In genomic region chr5:72183929-72184328, GRCm38 (mm10) we compare ENCODE assay signal across 10 mouse cellular contexts. TPM values are rescaled to one million over a fixed set of nuclear protein-coding genes. Genes with fewer than 3 reads are reported as not detected.
DNase-seq lines count a peak whose midpoint lies in the region; ATAC-seq and TF ChIP-seq lines count a peak whose summit lies in the region.
"Had no signal": no experiment of that assay in that cellular context is flagged by ENCODE, and none has a peak within 500 bp of the region (broad histone marks: within the 10 kb centered on the region; RNA-seq: fewer than 3 reads in every experiment).

No protein-coding gene starts in this region.

- peaks cover 62% of the 10 kb centered on the region for H3K4me1 ChIP-seq in liver, embryonic 13.5 days (replicated peaks)
- H3K4me1 ChIP-seq in midbrain, embryonic 13.5 days (replicated peaks), result no peaks in the 10 kb centered on the region
- no peaks in the 10 kb centered on the region for H3K4me1 ChIP-seq in hindbrain, postnatal 0 days (ENCODE audit: insufficient read depth, low read length)

- DNase-seq in gastrocnemius, postnatal 25 days, result peak; percentile 13
- no peak for DNase-seq in gastrocnemius, adult 8-10 months (ENCODE audit: low spot score in 2 of 2)
- peak; percentile 63 for DNase-seq in liver, embryonic 13.5 days
- DNase-seq in skeletal muscle tissue, adult 2 months (ENCODE audit: low read depth, low spot score), result peak; percentile 47
- DNase-seq in hindbrain, postnatal 0 days (ENCODE audit: low spot score), result no peak
- DNase-seq in layer of hippocampus, postnatal 14 days (ENCODE audit: low spot score in 2 of 2), result no peak
- DNase-seq: adrenal gland, postnatal 14 days had no signal

- peak overlapping the region; percentile 89 for H3K27ac ChIP-seq in liver, embryonic 13.5 days
- H3K27ac ChIP-seq in midbrain, embryonic 13.5 days, result no peak overlapping the region
- no peak overlapping the region for H3K27ac ChIP-seq in hindbrain, postnatal 0 days
- H3K27ac ChIP-seq: layer of hippocampus, adult 2 months had no signal

- H3K4me3 ChIP-seq in liver, embryonic 13.5 days (replicated peaks), result peak overlapping the region; percentile 42
- no peak overlapping the region for H3K4me3 ChIP-seq in midbrain, embryonic 13.5 days (replicated peaks)
- H3K4me3 ChIP-seq in hindbrain, postnatal 0 days (ENCODE audit: low read length), result no peak overlapping the region
- H3K4me3 ChIP-seq: layer of hippocampus, adult 2 months had no signal

- H3K9me3 ChIP-seq in liver, embryonic 13.5 days (replicated peaks), result no peaks in the 10 kb centered on the region
- H3K9me3 ChIP-seq in midbrain, embryonic 13.5 days, result no peaks in the 10 kb centered on the region
- H3K9me3 ChIP-seq in hindbrain, postnatal 0 days (ENCODE audit: low read length), result no peaks in the 10 kb centered on the region

- no peaks in the 10 kb centered on the region for H3K27me3 ChIP-seq in liver, embryonic 13.5 days
- no peaks in the 10 kb centered on the region for H3K27me3 ChIP-seq in midbrain, embryonic 13.5 days
- H3K27me3 ChIP-seq in hindbrain, postnatal 0 days (ENCODE audit: insufficient read depth, low read length), result no peaks in the 10 kb centered on the region

- H3K36me3 ChIP-seq in liver, embryonic 13.5 days, result no peaks in the 10 kb centered on the region
- H3K36me3 ChIP-seq in midbrain, embryonic 13.5 days, result no peaks in the 10 kb centered on the region
- H3K36me3 ChIP-seq in hindbrain, postnatal 0 days (ENCODE audit: insufficient read depth, low read length), result no peaks in the 10 kb centered on the region

- no peak for TF ChIP-seq CTCF in hindbrain, postnatal 0 days (IDR thresholded peaks at IDR 0.05; ENCODE audit: low read depth)

- peak overlapping the region; percentile 45 for H3K9ac ChIP-seq in liver, embryonic 13.5 days
- H3K9ac ChIP-seq in midbrain, embryonic 13.5 days (replicated peaks), result no peak overlapping the region
- no peak overlapping the region for H3K9ac ChIP-seq in hindbrain, postnatal 0 days (replicated peaks; ENCODE audit: low read length)

- peak; percentile 21 for ATAC-seq in activated CD4-positive, CD25-positive, alpha-beta regulatory T cell, adult 4 months
- ATAC-seq in liver, embryonic 13.5 days (ENCODE audit: low read depth), result peak; percentile 78
- no peak for ATAC-seq in midbrain, embryonic 13.5 days
- ATAC-seq in hindbrain, postnatal 0 days, result no peak

- peak overlapping the region; percentile 72 for H3K4me2 ChIP-seq in liver, embryonic 13.5 days
- no peak overlapping the region for H3K4me2 ChIP-seq in midbrain, embryonic 13.5 days (replicated peaks)
- H3K4me2 ChIP-seq in hindbrain, postnatal 0 days (ENCODE audit: low read depth, low read length), result no peak overlapping the region

- WGBS in liver, embryonic 13.5 days (ENCODE audit: insufficient replicate concordance), result 13% methylated on average over 6 of the region's 6 CpGs
- WGBS in midbrain, embryonic 13.5 days, result 75% methylated on average over 6 of the region's 6 CpGs
- 82% methylated on average over 6 of the region's 6 CpGs for WGBS in hindbrain, postnatal 0 days

RNA-seq across cellular contexts. Expression of gene Commd8, which starts 15.9 kb away (rescaled TPM):
- total RNA-seq in gastrocnemius, postnatal 25 days (2021), result 10 to 100 TPM; 28.4 to 29.2 TPM
- total RNA-seq in gastrocnemius, adult 8-10 months (2022), result 10 to 100 TPM; 27.3 to 36.5 (median 31.9) TPM
- 100 to 1,000 TPM; 190 to 229 TPM for polyA plus RNA-seq in activated CD4-positive, CD25-positive, alpha-beta regulatory T cell, adult 4 months (2017; shearing (Covaris generic))
- polyA plus RNA-seq in liver, embryonic 13.5 days (2015; fragmentation: Nextera tagmentation; extraction: Ambion mirVana), result 78.7 and 98.3 TPM in 2 replicates
- 147 and 160 TPM in 2 replicates for polyA plus RNA-seq in midbrain, embryonic 13.5 days (2015; fragmentation: Nextera tagmentation; extraction: Ambion mirVana)
- 22.4 and 22.8 TPM in 2 replicates for total RNA-seq in hindbrain, postnatal 0 days (2014; rRNA removed)
- 149 and 166 TPM in 2 replicates for polyA plus RNA-seq in hindbrain, postnatal 0 days (2015; fragmentation: Nextera tagmentation; extraction: Ambion mirVana)
- total RNA-seq in layer of hippocampus, postnatal 14 days (2021), result 10 to 100 TPM; 91.1 to 91.2 TPM

Comparison
In these comparisons a context has a peak if more than half of its experiments do, and no peak if none do; other contexts are left out.
1. DNase-seq: peak in gastrocnemius, postnatal 25 days (single experiment), liver, embryonic 13.5 days (single experiment) and skeletal muscle tissue, adult 2 months (single experiment); none in gastrocnemius, adult 8-10 months (0 of 2), hindbrain, postnatal 0 days (single experiment) and layer of hippocampus, postnatal 14 days (0 of 2).
2. ATAC-seq: peak in activated CD4-positive, CD25-positive, alpha-beta regulatory T cell, adult 4 months (single experiment) and liver, embryonic 13.5 days (single experiment); none in midbrain, embryonic 13.5 days (single experiment) and hindbrain, postnatal 0 days (single experiment).